Mouse (Mus musculus): ENCODE data around the gene Th. TPM values are rescaled to one million over a fixed set of nuclear protein-coding genes. Genes with fewer than 3 reads are reported as not detected.
A peak's percentile ranks its signal among the peaks of the same experiment; 100 is the strongest.

Gene Th
- polyA plus RNA-seq (2015; fragmentation: Nextera tagmentation; extraction: Ambion mirVana) = 0.54 and 8.9 TPM in 2 replicates

GRCm38 (mm10) chr7:142931028-142931427 lies at the start of gene Th:
Gene Th, minus strand, starts transcription at chr7:142931128.
- no peak within 1 kb of the TSS for H3K27ac ChIP-seq

GRCm38 (mm10) chr7:142968809-142969511 lies 38.0 kb upstream of the Th start, which contains the start of gene Ascl2:
Gene Ascl2, minus strand, starts transcription at chr7:142969264.
- WGBS = under 1% methylated on average over 50 of the region's 51 CpGs
- peak within 1 kb of the TSS; percentile 34 for H3K9ac ChIP-seq

More at GRCm38 (mm10) chr7:142931028-142931427, at the start of gene Th:
- H3K27me3 ChIP-seq = peaks cover 4% of the 10 kb centered on the region; the same call in 1 of the 2 replicates
- no peaks in the 10 kb centered on the region for H3K4me1 ChIP-seq (replicated peaks)
- no peak within 1 kb of the TSS for H3K4me2 ChIP-seq
- no peaks in the 10 kb centered on the region for H3K36me3 ChIP-seq
- H3K9ac ChIP-seq = no peak within 1 kb of the TSS
- WGBS = 69% methylated on average over 3 of the region's 3 CpGs
- no peaks in the 10 kb centered on the region for H3K9me3 ChIP-seq (replicated peaks)
- no peak within 1 kb of the TSS for H3K4me3 ChIP-seq
- no peak for ATAC-seq (replicated peaks; ENCODE audit: insufficient number of reproducible peaks, insufficient read depth, low FRiP score, low read depth)

GRCm38 (mm10) chr7:142967884-142968808 lies 37.2 kb upstream of the Th start:
- peaks cover 92% of the 10 kb centered on the region for H3K27me3 ChIP-seq
- ATAC-seq (replicated peaks; ENCODE audit: insufficient number of reproducible peaks, insufficient read depth, low FRiP score, low read depth) = no peak
- WGBS = under 1% methylated on average over 90 of the region's 90 CpGs

More at GRCm38 (mm10) chr7:142968809-142969511, 38.0 kb upstream of the Th start, which contains the start of gene Ascl2:
- ATAC-seq (replicated peaks; ENCODE audit: insufficient number of reproducible peaks, insufficient read depth, low FRiP score, low read depth) = no peak; the same call in 1 of the 2 replicates
- Histone ChIP-seq H3K36me3 (no peaks in the 10 kb centered on the region), H3K4me3 (peak within 1 kb of the TSS; percentile 47), H3K27ac (no peak within 1 kb of the TSS), H3K4me1 (replicated peaks) (peaks cover 24% of the 10 kb centered on the region), H3K27me3 (peaks cover 87% of the 10 kb centered on the region), H3K4me2 (peak within 1 kb of the TSS; percentile 89), H3K9me3 (replicated peaks) (no peaks in the 10 kb centered on the region)

GRCm38 (mm10) chr7:142967414-142967883 lies 36.5 kb upstream of the Th start:
- peak overlapping the region; percentile 47 for H3K4me3 ChIP-seq
- H3K36me3 ChIP-seq = no peaks in the 10 kb centered on the region
- ATAC-seq (replicated peaks; ENCODE audit: insufficient number of reproducible peaks, insufficient read depth, low FRiP score, low read depth) = peak; percentile 51; the same call in 1 of the 2 replicates
- peak overlapping the region; percentile 34 for H3K9ac ChIP-seq
- H3K4me1 ChIP-seq (replicated peaks) = peaks cover 24% of the 10 kb centered on the region
- H3K27me3 ChIP-seq = peaks cover 97% of the 10 kb centered on the region
- H3K27ac ChIP-seq = no peak overlapping the region
- H3K9me3 ChIP-seq (replicated peaks) = no peaks in the 10 kb centered on the region
- peak overlapping the region; percentile 89 for H3K4me2 ChIP-seq
- under 1% methylated on average over 36 of the region's 36 CpGs for WGBS

More at GRCm38 (mm10) chr7:142967884-142968808, 37.2 kb upstream of the Th start:
- Histone ChIP-seq H3K4me2 (peak overlapping the region; percentile 89), H3K9ac (peak overlapping the region; percentile 34), H3K4me3 (peak overlapping the region; percentile 47), H3K9me3 (replicated peaks) (no peaks in the 10 kb centered on the region), H3K27ac (no peak overlapping the region), H3K4me1 (replicated peaks) (peaks cover 24% of the 10 kb centered on the region), H3K36me3 (no peaks in the 10 kb centered on the region)

GRCm38 (mm10) chr7:142959752-142960151 lies 28.8 kb upstream of the Th start:
- no peak overlapping the region for H3K27ac ChIP-seq
- H3K4me3 ChIP-seq = no peak overlapping the region
- WGBS = 76% methylated on average over 4 of the region's 4 CpGs
- H3K36me3 ChIP-seq = no peaks in the 10 kb centered on the region
- no peaks in the 10 kb centered on the region for H3K9me3 ChIP-seq (replicated peaks)
- H3K4me1 ChIP-seq (replicated peaks) = no peaks in the 10 kb centered on the region
- no peak for ATAC-seq (replicated peaks; ENCODE audit: insufficient number of reproducible peaks, insufficient read depth, low FRiP score, low read depth)
- H3K27me3 ChIP-seq = peaks cover 49% of the 10 kb centered on the region
- H3K9ac ChIP-seq = no peak overlapping the region
- no peak overlapping the region for H3K4me2 ChIP-seq

GRCm38 (mm10) chr7:142958817-142959216 lies 27.9 kb upstream of the Th start:
- Histone ChIP-seq H3K36me3 (no peaks in the 10 kb centered on the region), H3K27me3 (peaks cover 40% of the 10 kb centered on the region), H3K4me1 (replicated peaks) (no peaks in the 10 kb centered on the region), H3K9ac (no peak overlapping the region), H3K4me3 (no peak overlapping the region), H3K9me3 (replicated peaks) (no peaks in the 10 kb centered on the region), H3K27ac (no peak overlapping the region), H3K4me2 (no peak overlapping the region)
- WGBS = 67% methylated on average over 1 of the region's 1 CpGs
- ATAC-seq (replicated peaks; ENCODE audit: insufficient number of reproducible peaks, insufficient read depth, low FRiP score, low read depth) = no peak

- Histone ChIP-seq H3K9ac (no peak overlapping the region), H3K27me3 (peaks cover 18% of the 10 kb centered on the region), H3K27ac (no peak overlapping the region), H3K9me3 (replicated peaks) (no peaks in the 10 kb centered on the region), H3K4me1 (replicated peaks) (no peaks in the 10 kb centered on the region), H3K36me3 (no peaks in the 10 kb centered on the region), H3K4me3 (no peak overlapping the region), H3K4me2 (no peak overlapping the region)
- WGBS = 69% methylated on average over 2 of the region's 2 CpGs
- no peak for ATAC-seq (replicated peaks; ENCODE audit: insufficient number of reproducible peaks, insufficient read depth, low FRiP score, low read depth)
Measured at GRCm38 (mm10) chr7:142956018-142956417, 25.1 kb upstream of the Th start.

- H3K4me3 ChIP-seq = no peak overlapping the region
- H3K27ac ChIP-seq = no peak overlapping the region
- no peak for ATAC-seq (replicated peaks; ENCODE audit: insufficient number of reproducible peaks, insufficient read depth, low FRiP score, low read depth)
- no peaks in the 10 kb centered on the region for H3K4me1 ChIP-seq (replicated peaks)
- H3K36me3 ChIP-seq = no peaks in the 10 kb centered on the region
- no peak overlapping the region for H3K4me2 ChIP-seq
- H3K27me3 ChIP-seq = peaks cover 12% of the 10 kb centered on the region
- H3K9me3 ChIP-seq (replicated peaks) = no peaks in the 10 kb centered on the region
- H3K9ac ChIP-seq = no peak overlapping the region
- WGBS = 8% methylated on average over 1 of the region's 1 CpGs
Measured at GRCm38 (mm10) chr7:142949568-142949967, 18.6 kb upstream of the Th start.

- Histone ChIP-seq H3K4me2 (no peak overlapping the region), H3K9me3 (replicated peaks) (no peaks in the 10 kb centered on the region), H3K4me3 (no peak overlapping the region), H3K4me1 (replicated peaks) (no peaks in the 10 kb centered on the region), H3K27me3 (no peaks in the 10 kb centered on the region; the same call in 1 of the 2 replicates), H3K9ac (no peak overlapping the region), H3K36me3 (no peaks in the 10 kb centered on the region), H3K27ac (no peak overlapping the region)
- ATAC-seq (replicated peaks; ENCODE audit: insufficient number of reproducible peaks, insufficient read depth, low FRiP score, low read depth) = no peak
Measured at GRCm38 (mm10) chr7:142937631-142938030, 6.7 kb upstream of the Th start.

- no peaks in the 10 kb centered on the region for H3K9me3 ChIP-seq (replicated peaks)
- WGBS = 82% methylated on average over 14 of the region's 14 CpGs
- H3K27me3 ChIP-seq = no peaks in the 10 kb centered on the region; the same call in 1 of the 2 replicates
- no peak for ATAC-seq (replicated peaks; ENCODE audit: insufficient number of reproducible peaks, insufficient read depth, low FRiP score, low read depth)
- H3K4me1 ChIP-seq (replicated peaks) = no peaks in the 10 kb centered on the region
- H3K36me3 ChIP-seq = no peaks in the 10 kb centered on the region
- no peak overlapping the region for H3K4me3 ChIP-seq
- H3K27ac ChIP-seq = no peak overlapping the region
- no peak overlapping the region for H3K9ac ChIP-seq
- H3K4me2 ChIP-seq = no peak overlapping the region
Measured at GRCm38 (mm10) chr7:142935708-142936107, 4.8 kb upstream of the Th start.

- no peak overlapping the region for H3K27ac ChIP-seq
Measured at GRCm38 (mm10) chr7:142932469-142932868, 1.5 kb upstream of the Th start.

More at GRCm38 (mm10) chr7:142932469-142932868, 1.5 kb upstream of the Th start:
- H3K4me1 ChIP-seq (replicated peaks) = no peaks in the 10 kb centered on the region
- no peaks in the 10 kb centered on the region; the same call in 1 of the 2 replicates for H3K27me3 ChIP-seq
- no peak for ATAC-seq (replicated peaks; ENCODE audit: insufficient number of reproducible peaks, insufficient read depth, low FRiP score, low read depth)
- H3K9ac ChIP-seq = no peak overlapping the region
- no peaks in the 10 kb centered on the region for H3K9me3 ChIP-seq (replicated peaks)
- H3K36me3 ChIP-seq = no peaks in the 10 kb centered on the region
- H3K4me3 ChIP-seq = no peak overlapping the region
- 65% methylated on average over 3 of the region's 3 CpGs for WGBS
- H3K4me2 ChIP-seq = no peak overlapping the region

Data from heart, embryonic 15.5 days (tissue).